Mouse (Mus musculus) MEL (cell line): ENCODE data around the gene Skap2. TPM values are rescaled to one million over a fixed set of nuclear protein-coding genes. Genes with fewer than 3 reads are reported as not detected.

ENCODE experiments used
- DNase-seq: peaks from one replicate; pipeline ENCODE4 v3.0.0; 2011; ENCODE audit warnings: low read depth, low spot score
- H3K27ac ChIP-seq: 2 replicates; pipeline ENCODE4 v1.5.1; 2012; ENCODE audit warnings: low read depth, mild to moderate bottlenecking, control low read depth, low read length, moderate library complexity; ENCODE audit not compliant: control insufficient read depth
- H3K27me3 ChIP-seq, 2 experiments: fragments of 150-350 bp in 1 of 2; sonication (generic) in 1 of 2; 2 replicates each; pipeline ENCODE4 v1.6.1; 2012; ENCODE audit warnings: low read length in 2 of 2, mild to moderate bottlenecking in 2 of 2, improper control_type of control experiment in 1 of 2, moderate library complexity in 1 of 2; ENCODE audit not compliant: insufficient read depth in 2 of 2, control insufficient read depth in 1 of 2
- H3K36me3 ChIP-seq, 2 experiments: 2 replicates each; pipeline ENCODE4 v1.6.1; 2012 to 2014; ENCODE audit warnings: low read length in 2 of 2, improper control_type of control experiment in 1 of 2, inconsistent platforms in 1 of 2, mild to moderate bottlenecking in 1 of 2; ENCODE audit not compliant: insufficient read depth in 2 of 2, control insufficient read depth in 1 of 2
- H3K4me1 ChIP-seq, 2 experiments: fragments of 150-350 bp in 1 of 2; sonication (generic) in 1 of 2; 2 replicates each; pipeline ENCODE4 v1.6.1; 2012; ENCODE audit warnings: low read length in 2 of 2, improper control_type of control experiment in 1 of 2, mild to moderate bottlenecking in 1 of 2; ENCODE audit not compliant: insufficient read depth in 2 of 2, control insufficient read depth in 1 of 2
- H3K4me3 ChIP-seq, 2 experiments: fragments of 150-350 bp in 1 of 2; sonication (generic) in 1 of 2; 2 replicates each; pipeline ENCODE4 v1.5.1; 2012; ENCODE audit warnings: low read depth in 2 of 2, low read length in 2 of 2, mild to moderate bottlenecking in 2 of 2, moderate library complexity in 2 of 2, control low read depth in 1 of 2, improper control_type of control experiment in 1 of 2; ENCODE audit not compliant: control insufficient read depth in 1 of 2, insufficient read depth in 1 of 2
- H3K79me2 ChIP-seq: 2 replicates; pipeline ENCODE4 v1.6.1; 2012; ENCODE audit warnings: mild to moderate bottlenecking, low read length, moderate library complexity; ENCODE audit not compliant: control insufficient read depth, poor library complexity, insufficient read depth
- H3K9ac ChIP-seq: 2 replicates; pipeline ENCODE4 v1.6.1; 2012; ENCODE audit warnings: low read depth, mild to moderate bottlenecking, control low read depth, low read length, moderate library complexity; ENCODE audit not compliant: control insufficient read depth, poor library complexity, severe bottlenecking
- H3K9me3 ChIP-seq: fragments of 150-350 bp; sonication (generic); replicated peaks from 2 replicates; pipeline ENCODE4 v1.6.1; 2012; ENCODE audit warnings: mild to moderate bottlenecking, low read length, improper control_type of control experiment, moderate library complexity; ENCODE audit not compliant: insufficient read depth
- CHD2 ChIP-seq: IDR thresholded peaks from 2 replicates; pipeline ENCODE4 v1.6.1; 2011; ENCODE audit warnings: low read length, improper control_type of control experiment
- CTCF ChIP-seq, 3 experiments: IDR thresholded peaks in 2 of 3; conservative IDR thresholded peaks in 1 of 3; 2 replicates each; pipeline ENCODE4 v1.5.1; 2011 to 2012; ENCODE audit warnings: low read length in 3 of 3, low read depth in 2 of 3, mild to moderate bottlenecking in 2 of 3, improper control_type of control experiment in 1 of 3, inconsistent platforms in 1 of 3, mixed read lengths in 1 of 3, moderate library complexity in 1 of 3; ENCODE audit not compliant: control insufficient read depth in 1 of 3, insufficient read depth in 1 of 3, poor library complexity in 1 of 3, severe bottlenecking in 1 of 3
- E2F4 ChIP-seq: IDR thresholded peaks from 2 replicates; pipeline ENCODE4 v1.6.1; 2011; ENCODE audit warnings: low read depth, low read length, improper control_type of control experiment, borderline replicate concordance
- EP300 ChIP-seq, 2 experiments: IDR thresholded peaks; 2 replicates each; pipeline ENCODE4 v1.6.1; 2011; ENCODE audit warnings: improper control_type of control experiment in 2 of 2, low read length in 2 of 2, low read depth in 1 of 2, mild to moderate bottlenecking in 1 of 2
- ETS1 ChIP-seq: IDR thresholded peaks from 2 replicates; pipeline ENCODE4 v1.6.1; 2012; ENCODE audit warnings: low read depth, mild to moderate bottlenecking, inconsistent platforms, low read length, improper control_type of control experiment, moderate library complexity
- HCFC1 ChIP-seq: IDR thresholded peaks from 2 replicates; pipeline ENCODE4 v1.6.1; 2012; ENCODE audit warnings: low read depth, mild to moderate bottlenecking, inconsistent platforms, low read length, improper control_type of control experiment, moderate library complexity
- MAZ ChIP-seq: IDR thresholded peaks from 2 replicates; pipeline ENCODE4 v1.6.1; 2012; ENCODE audit warnings: low read depth, mild to moderate bottlenecking, inconsistent platforms, low read length, improper control_type of control experiment
- MYC ChIP-seq: IDR thresholded peaks from 2 replicates; pipeline ENCODE4 v1.6.1; 2011; ENCODE audit warnings: low read depth, mild to moderate bottlenecking, low read length, improper control_type of control experiment, moderate library complexity
- NRF1 ChIP-seq: IDR thresholded peaks from 2 replicates; pipeline ENCODE4 v1.6.1; 2014; ENCODE audit warnings: low read depth, mild to moderate bottlenecking, inconsistent platforms, low read length, improper control_type of control experiment, moderate library complexity; ENCODE audit not compliant: poor library complexity, insufficient read depth, severe bottlenecking
- POLR2A ChIP-seq, 2 experiments: IDR thresholded peaks; 2 replicates each; pipeline ENCODE4 v1.6.1; 2011 to 2012; ENCODE audit warnings: low read length in 2 of 2, mild to moderate bottlenecking in 2 of 2, control low read depth in 1 of 2, improper control_type of control experiment in 1 of 2, low read depth in 1 of 2, moderate library complexity in 1 of 2; ENCODE audit not compliant: control insufficient read depth in 1 of 2, insufficient read depth in 1 of 2, poor library complexity in 1 of 2
- POLR2AphosphoS5 ChIP-seq: IDR thresholded peaks from 2 replicates; pipeline ENCODE4 v1.6.1; 2012; ENCODE audit warnings: low read depth, borderline replicate concordance, mild to moderate bottlenecking, inconsistent platforms, low read length, moderate library complexity, mixed read lengths
- RAD21 ChIP-seq: IDR thresholded peaks from 2 replicates; pipeline ENCODE4 v1.6.1; 2011; ENCODE audit warnings: mild to moderate bottlenecking, low read depth, low read length, improper control_type of control experiment
- SIN3A ChIP-seq: IDR thresholded peaks from 2 replicates; pipeline ENCODE4 v1.6.1; 2012; ENCODE audit warnings: low read length, improper control_type of control experiment, inconsistent platforms
- SMC3 ChIP-seq: IDR thresholded peaks from 2 replicates; pipeline ENCODE4 v1.6.1; 2011; ENCODE audit warnings: low read depth, low read length, improper control_type of control experiment
- TAL1 ChIP-seq: IDR thresholded peaks from 2 replicates; pipeline ENCODE4 v1.6.1; 2012; ENCODE audit warnings: mild to moderate bottlenecking, inconsistent platforms, low read length, moderate library complexity, mixed read lengths
- TBP ChIP-seq: IDR thresholded peaks from 2 replicates; pipeline ENCODE4 v1.8.0; 2011; ENCODE audit warnings: low read depth, low read length, improper control_type of control experiment
- TCF12 ChIP-seq: IDR thresholded peaks from 2 replicates; pipeline ENCODE4 v1.6.1; 2014; ENCODE audit warnings: low read depth, mild to moderate bottlenecking, inconsistent platforms, low read length, improper control_type of control experiment, moderate library complexity
- USF1 ChIP-seq: IDR thresholded peaks from 2 replicates; pipeline ENCODE4 v1.6.1; 2014; ENCODE audit warnings: low read depth, mild to moderate bottlenecking, inconsistent platforms, low read length, improper control_type of control experiment, moderate library complexity
- USF2 ChIP-seq, 2 experiments: IDR thresholded peaks; 2 replicates each; pipeline ENCODE4 v1.6.1; 2011 to 2012; ENCODE audit warnings: improper control_type of control experiment in 2 of 2, low read length in 2 of 2, borderline replicate concordance in 1 of 2, inconsistent platforms in 1 of 2, low read depth in 1 of 2, mild to moderate bottlenecking in 1 of 2; ENCODE audit not compliant: insufficient read depth in 1 of 2
- ZMIZ1 ChIP-seq: IDR thresholded peaks from 2 replicates; pipeline ENCODE4 v1.6.1; 2012; ENCODE audit warnings: low read depth, mild to moderate bottlenecking, inconsistent platforms, low read length, improper control_type of control experiment, moderate library complexity
- ZNF384 ChIP-seq: IDR thresholded peaks from 2 replicates; pipeline ENCODE4 v1.6.1; 2012; ENCODE audit warnings: low read depth, mild to moderate bottlenecking, inconsistent platforms, low read length, improper control_type of control experiment
- polyA plus RNA-seq, 2 experiments: library from polyadenylated mRNA; stranded (reverse) in 1 of 2; unstranded in 1 of 2; fragments of >175 nt in 1 of 2; fragments of >200 nt in 1 of 2; gene quantifications; 2 replicates each; pipeline versions ENCODE4 v1.2.1 to v1.2.4; 2012; ENCODE audit warnings: low replicate concordance in 2 of 2, low read depth in 1 of 2; ENCODE audit not compliant: insufficient read length in 2 of 2, insufficient read depth in 1 of 2, missing spikeins in 1 of 2
- total RNA-seq: library from RNA; depleted of rRNA; stranded (reverse); fragments of 300-350 nt; gene quantifications from 2 replicates; pipeline ENCODE4 v1.2.3, GENCODE M21; 2012

Skap2 gene
- total and polyA plus RNA-seq, 3 experiments = 17.8 to 31.3 TPM; not detected in 1

- no peaks in the 10 kb centered on the region; a peak in 1 of 4 replicates for H3K36me3 ChIP-seq
- no peaks in the 10 kb centered on the region; the same call in 1 of the 2 replicates for H3K79me2 ChIP-seq
- no peaks in the 10 kb centered on the region for H3K4me1 ChIP-seq
- TF ChIP-seq SMC3 (no peak), CTCF (IDR thresholded peaks at IDR 0.05 in 2 of 3, conservative IDR thresholded peaks at IDR 0.05 in 1 of 3; ENCODE audit: control insufficient read depth in 1 of 3, insufficient read depth in 1 of 3, low read depth in 2 of 3, low read length in 3 of 3, poor library complexity in 1 of 3, severe bottlenecking in 1 of 3) (peak; percentile 26 to 62 (median 48)), RAD21 (peak; percentile 22)
- no peaks in the 10 kb centered on the region for H3K27me3 ChIP-seq
- no peaks in the 10 kb centered on the region for H3K9me3 ChIP-seq
- peak; percentile 60 for DNase-seq
- no peak overlapping the region for H3K4me3 ChIP-seq
- H3K27ac ChIP-seq = no peak overlapping the region
- H3K9ac ChIP-seq = no peak overlapping the region
These were observed 13.8 kb downstream of the Skap2 start for GRCm38 (mm10) chr6:51998409-51999156.

GRCm38 (mm10) chr6:51987999-51988398, 24.4 kb downstream of the Skap2 start:
- Histone ChIP-seq H3K79me2 (no peaks in the 10 kb centered on the region), H3K9ac (no peak overlapping the region), H3K4me3 (no peak overlapping the region), H3K36me3 (peaks cover 0 to 7% of the 10 kb centered on the region in 2 experiments; a peak in 2 of 4 replicates), H3K27ac (no peak overlapping the region), H3K9me3 (no peaks in the 10 kb centered on the region), H3K27me3 (no peaks in the 10 kb centered on the region), H3K4me1 (peaks cover 4 to 7% of the 10 kb centered on the region in 2 experiments)
- DNase-seq = no peak
- TF ChIP-seq USF2 (IDR thresholded peaks at IDR 0.05; ENCODE audit: borderline replicate concordance in 1 of 2, insufficient read depth in 1 of 2, low read depth in 1 of 2, low read length in 2 of 2) = no peak
- no peak for TF ChIP-seq ZMIZ1
- no peak for TF ChIP-seq USF1
- no peak for TF ChIP-seq POLR2AphosphoS5
- no peak for TF ChIP-seq ETS1
- TF ChIP-seq EP300 (IDR thresholded peaks at IDR 0.05; ENCODE audit: low read depth in 1 of 2, low read length in 2 of 2) = no peak
- TF ChIP-seq CHD2 = no peak
- TF ChIP-seq TBP = no peak
- TF ChIP-seq TAL1 = no peak

GRCm38 (mm10) chr6:51977638-51978037, 34.7 kb downstream of the Skap2 start:
- Histone ChIP-seq H3K9me3 (no peaks in the 10 kb centered on the region), H3K27ac (no peak overlapping the region), H3K36me3 (no peaks in the 10 kb centered on the region), H3K9ac (no peak overlapping the region), H3K4me3 (no peak overlapping the region), H3K79me2 (no peaks in the 10 kb centered on the region), H3K27me3 (no peaks in the 10 kb centered on the region), H3K4me1 (no peaks in the 10 kb centered on the region)
- DNase-seq = no peak
- TF ChIP-seq SIN3A (no peak), E2F4 (no peak), MAZ (no peak), NRF1 (no peak), TCF12 (no peak), ZNF384 (no peak), MYC (no peak), HCFC1 (no peak), TBP (no peak), POLR2A (IDR thresholded peaks at IDR 0.05; ENCODE audit: control insufficient read depth in 1 of 2, insufficient read depth in 1 of 2, low read depth in 1 of 2, low read length in 2 of 2, poor library complexity in 1 of 2) (no peak), SMC3 (no peak), ZMIZ1 (no peak), RAD21 (no peak)
